Mouse (Mus musculus) thymus, adult 2 months (tissue): Measurements from ENCODE around the gene Metap1d. TPM values are rescaled to one million over a fixed set of nuclear protein-coding genes. Genes with fewer than 3 reads are reported as not detected.

ENCODE experiments used
- DNase-seq: peaks from one replicate; pipeline ENCODE4 v3.0.0; 2021
- H3K27ac ChIP-seq: fragments of 200-500 bp; 2 replicates; pipeline ENCODE4 v1.5.1; 2012; ENCODE audit warnings: low read length, control low read depth; ENCODE audit not compliant: control insufficient read depth, insufficient read depth
- H3K27me3 ChIP-seq: fragments of 200-500 bp; 2 replicates; pipeline ENCODE4 v1.6.1; 2012; ENCODE audit warnings: mild to moderate bottlenecking, low read length, moderate library complexity, mixed read lengths; ENCODE audit not compliant: control insufficient read depth, insufficient read depth
- H3K36me3 ChIP-seq: fragments of 200-500 bp; 2 replicates; pipeline ENCODE4 v1.6.1; 2012; ENCODE audit warnings: mild to moderate bottlenecking, low read length, moderate library complexity; ENCODE audit not compliant: control insufficient read depth, insufficient read depth
- H3K4me1 ChIP-seq: fragments of 200-500 bp; replicated peaks from 2 replicates; pipeline ENCODE4 v1.6.1; 2012; ENCODE audit warnings: low read length; ENCODE audit not compliant: control insufficient read depth, insufficient read depth
- H3K4me3 ChIP-seq: fragments of 200-500 bp; 2 replicates; pipeline ENCODE4 v1.5.1; 2012; ENCODE audit warnings: mild to moderate bottlenecking, low read length, control low read depth, moderate library complexity; ENCODE audit not compliant: control insufficient read depth, insufficient read depth
- CTCF ChIP-seq: fragments of 200-500 bp; IDR thresholded peaks from 2 replicates; pipeline ENCODE4 v1.5.1; 2012; ENCODE audit warnings: mild to moderate bottlenecking, control low read depth, low read length, moderate library complexity, borderline replicate concordance; ENCODE audit not compliant: control insufficient read depth, poor library complexity, insufficient read depth; ENCODE audit errors: extremely low read depth
- POLR2A ChIP-seq: fragments of 200-500 bp; IDR thresholded peaks from 2 replicates; pipeline ENCODE4 v1.6.1; 2012; ENCODE audit warnings: mild to moderate bottlenecking, low read length, control low read depth, moderate library complexity; ENCODE audit not compliant: control insufficient read depth, poor library complexity, insufficient read depth; ENCODE audit errors: extremely low read depth
- WGBS: fragments of 180-500 bp; shearing (Covaris S2); methylation state at CpG from one replicate; pipeline ENCODE4 v1.1.7; 2018; 5-methylcytosine and 5-hydroxymethylcytosine counted together
- polyA plus RNA-seq: library from polyadenylated mRNA; depleted of rRNA; stranded (reverse); fragments of >200 nt; gene quantifications from 2 replicates; pipeline ENCODE4 v1.2.3, GENCODE M21; 2012

The Metap1d gene
- polyA plus RNA-seq, 1 experiment = 25.5 TPM

- no peak for TF ChIP-seq CTCF
- no peak for TF ChIP-seq POLR2A
- H3K36me3 ChIP-seq = no peaks in the 10 kb centered on the region
- 88% methylated on average over 7 of the region's 7 CpGs for WGBS
- no peak for DNase-seq
- H3K27me3 ChIP-seq = no peaks in the 10 kb centered on the region
- H3K4me3 ChIP-seq = no peak overlapping the region
- no peak overlapping the region for H3K27ac ChIP-seq
- no peaks in the 10 kb centered on the region; the same call in 1 of the 2 replicates for H3K4me1 ChIP-seq
Observed at GRCm38 (mm10) chr2:71473830-71474229, 20.8 kb downstream of the Metap1d start.

GRCm38 (mm10) chr2:71474345-71474744 is 21.3 kb downstream of the Metap1d start:
- no peak for DNase-seq
- no peaks in the 10 kb centered on the region for H3K36me3 ChIP-seq
- TF ChIP-seq CTCF (no peak), POLR2A (no peak)

DNA sequence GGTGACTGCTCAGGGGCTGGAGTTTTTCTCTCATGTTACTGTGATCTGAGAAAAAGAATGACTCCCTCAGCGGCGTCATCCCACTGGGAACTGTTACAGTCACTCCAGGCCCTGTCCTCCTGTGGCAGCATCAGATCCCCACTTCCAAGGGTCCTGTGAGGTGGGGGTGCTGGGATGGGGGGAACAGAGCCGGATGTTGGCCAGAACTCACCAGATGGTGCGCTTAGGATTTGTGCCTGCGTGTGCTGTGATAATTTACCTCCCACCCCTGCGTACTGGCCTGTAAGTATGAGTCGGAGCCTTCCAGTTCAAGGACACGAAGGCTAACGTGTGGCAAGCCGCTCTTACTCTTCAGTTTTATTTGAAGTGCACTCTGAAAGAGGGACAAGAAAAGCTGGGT is 22.2 kb downstream of the Metap1d start:
- TF ChIP-seq CTCF (no peak), POLR2A (no peak)
- H3K27ac ChIP-seq = no peak overlapping the region
- DNase-seq = no peak
- no peaks in the 10 kb centered on the region for H3K36me3 ChIP-seq
- H3K4me1 ChIP-seq = no peaks in the 10 kb centered on the region; the same call in 1 of the 2 replicates
- H3K4me3 ChIP-seq = no peak overlapping the region
- 96% methylated on average over 10 of the region's 10 CpGs for WGBS
- H3K27me3 ChIP-seq = no peaks in the 10 kb centered on the region

More at GRCm38 (mm10) chr2:71474345-71474744, 21.3 kb downstream of the Metap1d start:
- Histone ChIP-seq H3K4me1 (no peaks in the 10 kb centered on the region; the same call in 1 of the 2 replicates), H3K27me3 (no peaks in the 10 kb centered on the region), H3K27ac (no peak overlapping the region), H3K4me3 (no peak overlapping the region)
- WGBS = 67% methylated on average over 7 of the region's 7 CpGs

- H3K4me3 ChIP-seq = no peak overlapping the region
- no peak for DNase-seq
- 94% methylated on average over 4 of the region's 4 CpGs for WGBS
Observed at GRCm38 (mm10) chr2:71475760-71476159, 22.7 kb downstream of the Metap1d start.

GRCm38 (mm10) chr2:71477787-71478186 is 24.7 kb downstream of the Metap1d start:
- no peak overlapping the region for H3K4me3 ChIP-seq
- H3K36me3 ChIP-seq = no peaks in the 10 kb centered on the region
- no peaks in the 10 kb centered on the region for H3K27me3 ChIP-seq
- TF ChIP-seq CTCF (no peak), POLR2A (no peak)
- H3K4me1 ChIP-seq = no peaks in the 10 kb centered on the region; the same call in 1 of the 2 replicates
- DNase-seq = no peak
- H3K27ac ChIP-seq = no peak overlapping the region

More at GRCm38 (mm10) chr2:71475760-71476159, 22.7 kb downstream of the Metap1d start:
- TF ChIP-seq POLR2A (no peak), CTCF (no peak)
- no peaks in the 10 kb centered on the region for H3K27me3 ChIP-seq
- H3K27ac ChIP-seq = no peak overlapping the region
- H3K4me1 ChIP-seq = no peaks in the 10 kb centered on the region; the same call in 1 of the 2 replicates
- no peaks in the 10 kb centered on the region for H3K36me3 ChIP-seq

DNA sequence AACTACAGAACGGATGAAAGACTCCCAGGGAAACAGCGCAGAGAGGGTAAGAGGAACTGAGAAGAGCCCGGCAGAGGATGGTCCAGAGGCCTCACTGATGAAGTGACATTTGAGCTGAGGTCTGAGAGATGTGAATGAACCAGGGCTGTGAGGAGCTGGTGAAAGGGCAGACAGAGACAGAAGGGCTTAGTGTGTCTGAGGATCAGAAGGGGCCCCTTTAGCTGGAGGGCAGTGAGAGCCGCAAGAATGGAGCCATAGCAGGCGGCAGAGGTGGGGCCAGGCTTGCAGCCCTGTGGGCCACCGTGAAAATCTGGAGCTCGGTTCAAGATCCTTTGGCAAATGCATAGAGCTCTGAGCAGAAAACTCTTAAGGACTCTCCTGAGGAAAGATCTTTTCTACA is 26.8 kb downstream of the Metap1d start:
- H3K27me3 ChIP-seq = no peaks in the 10 kb centered on the region
- H3K4me3 ChIP-seq = no peak overlapping the region
- DNase-seq = no peak
- TF ChIP-seq CTCF = no peak
- TF ChIP-seq POLR2A = no peak
- no peak overlapping the region for H3K27ac ChIP-seq
- WGBS = 93% methylated on average over 7 of the region's 7 CpGs
- no peaks in the 10 kb centered on the region; the same call in 1 of the 2 replicates for H3K4me1 ChIP-seq
- H3K36me3 ChIP-seq = no peaks in the 10 kb centered on the region

DNA sequence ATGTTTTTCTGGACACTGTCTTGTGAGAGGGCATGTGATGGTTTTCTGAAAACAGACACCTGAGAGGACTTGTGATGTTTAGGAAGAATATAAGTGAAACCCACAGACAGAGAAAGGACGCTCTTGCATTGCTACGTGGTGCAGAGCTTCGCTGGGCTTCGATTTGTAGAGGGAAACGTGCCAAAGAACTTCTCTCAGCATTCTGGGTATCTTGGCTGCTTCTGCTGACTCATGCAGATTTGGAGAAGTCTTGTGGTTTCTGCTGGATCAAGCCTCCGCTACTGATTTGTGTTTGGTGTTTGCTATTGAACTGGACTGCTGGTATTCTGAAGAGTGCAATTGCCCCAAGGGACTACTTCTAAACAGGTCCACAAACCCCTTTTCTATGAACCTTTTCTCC is 28.7 kb downstream of the Metap1d start:
- WGBS = 26% methylated on average over 6 of the region's 6 CpGs
- H3K4me3 ChIP-seq = no peak overlapping the region

More for the DNA sequence above, 28.7 kb downstream of the Metap1d start:
- Histone ChIP-seq H3K36me3 (no peaks in the 10 kb centered on the region), H3K27me3 (no peaks in the 10 kb centered on the region), H3K4me1 (no peaks in the 10 kb centered on the region), H3K27ac (no peak overlapping the region)
- no peak for DNase-seq
- no peak for TF ChIP-seq POLR2A
- TF ChIP-seq CTCF = no peak
